In genomic region chr2:172627353-172628306, GRCm38 (mm10) we compare ENCODE assay signal across 23 mouse cellular contexts.
DNase-seq lines count a peak whose midpoint lies in the region; ATAC-seq and TF ChIP-seq lines count a peak whose summit lies in the region.
"Had no signal": no experiment of that assay in that cellular context is flagged by ENCODE, and none has a peak within 500 bp of the region (broad histone marks: within the 10 kb centered on the region; RNA-seq: fewer than 3 reads in every experiment).

No protein-coding gene starts in this region.

- no peak for TF ChIP-seq CTCF in hindbrain, postnatal 0 days (IDR thresholded peaks at IDR 0.05; ENCODE audit: low read depth)
- no peak for TF ChIP-seq CTCF in brain, embryonic 14.5 days (IDR thresholded peaks at IDR 0.05; ENCODE audit: borderline replicate concordance, extremely low read depth, insufficient read depth, insufficient read length)
- TF ChIP-seq CTCF in forebrain, postnatal 0 days (IDR thresholded peaks at IDR 0.05; ENCODE audit: low read depth), result no peak

- H3K27me3 ChIP-seq in hindbrain, postnatal 0 days (ENCODE audit: insufficient read depth, low read length), result no peaks in the 10 kb centered on the region
- H3K27me3 ChIP-seq in hindbrain, embryonic 14.5 days (ENCODE audit: control insufficient read depth, insufficient read depth, low read length), result peaks cover 3% of the 10 kb centered on the region; the same call in 1 of the 2 replicates
- H3K27me3 ChIP-seq in forebrain, postnatal 0 days (ENCODE audit: insufficient read depth, low read length), result no peaks in the 10 kb centered on the region

- no peak overlapping the region for H3K4me2 ChIP-seq in hindbrain, postnatal 0 days (ENCODE audit: low read depth, low read length)
- no peak overlapping the region for H3K4me2 ChIP-seq in hindbrain, embryonic 14.5 days (replicated peaks)
- H3K4me2 ChIP-seq in forebrain, postnatal 0 days (ENCODE audit: low read depth), result no peak overlapping the region
- H3K4me2 ChIP-seq: embryonic facial prominence, embryonic 13.5 days; heart, embryonic 12.5 days; hindbrain, embryonic 15.5 days had no signal

- WGBS in hindbrain, postnatal 0 days, result 52% methylated on average over 20 of the region's 20 CpGs
- WGBS in hindbrain, embryonic 14.5 days, result 61% methylated on average over 20 of the region's 20 CpGs
- WGBS in forebrain, postnatal 0 days, result 44% methylated on average over 20 of the region's 20 CpGs

- H3K4me3 ChIP-seq in hindbrain, postnatal 0 days (ENCODE audit: low read length), result no peak overlapping the region
- no peak overlapping the region for H3K4me3 ChIP-seq in hindbrain, embryonic 14.5 days (replicated peaks; ENCODE audit: low read length)
- peak overlapping the region in 1 of 2 experiments; percentile 28; a peak in 1 of 4 replicates for H3K4me3 ChIP-seq in ES-E14 (ENCODE audit: insufficient read depth in 1 of 2, low read depth in 1 of 2, low read length in 2 of 2, poor library complexity in 1 of 2, severe bottlenecking in 1 of 2)
- H3K4me3 ChIP-seq in forebrain, postnatal 0 days (ENCODE audit: low read depth, low read length), result no peak overlapping the region
- H3K4me3 ChIP-seq: embryonic facial prominence, embryonic 13.5 days; heart, embryonic 12.5 days; hindbrain, embryonic 10.5 days; hindbrain, embryonic 15.5 days had no signal

- no peaks in the 10 kb centered on the region for H3K4me1 ChIP-seq in hindbrain, postnatal 0 days (ENCODE audit: insufficient read depth, low read length)
- H3K4me1 ChIP-seq in hindbrain, embryonic 14.5 days (replicated peaks; ENCODE audit: control insufficient read depth, insufficient read depth, low read length), result no peaks in the 10 kb centered on the region
- peaks cover 0 to 11% of the 10 kb centered on the region in 2 experiments; a peak in 2 of 4 replicates for H3K4me1 ChIP-seq in ES-E14 (ENCODE audit: control insufficient read depth in 2 of 2, insufficient read depth in 2 of 2, low read length in 2 of 2, poor library complexity in 1 of 2)
- no peaks in the 10 kb centered on the region for H3K4me1 ChIP-seq in forebrain, postnatal 0 days (ENCODE audit: insufficient read depth)

- in situ Hi-C loops in ES-E14 (cut with MboI; ENCODE audit: low sequenced_read_pairs in 2 of 2, unreplicated experiment in 2 of 2), result no loop called here

- 0 out of 2 replicates have a peak, but pooled peaks have one; percentile 53 for ATAC-seq in hindbrain, postnatal 0 days
- ATAC-seq in hindbrain, embryonic 14.5 days (ENCODE audit: low FRiP score), result no peak
- peak; percentile 79 for ATAC-seq in forebrain, postnatal 0 days
- no peak for ATAC-seq in erythroblast, adult 5-6 weeks (replicated peaks; ENCODE audit: low FRiP score, poor library complexity, severe bottlenecking)
- ATAC-seq: activated CD4-positive, CD25-positive, alpha-beta regulatory T cell, adult 4 months; inflammation-experienced regulatory T-cells, adult 6 months; intestine, postnatal 0 days had no signal

- no peak overlapping the region for H3K9ac ChIP-seq in hindbrain, postnatal 0 days (replicated peaks; ENCODE audit: low read length)
- no peak overlapping the region for H3K9ac ChIP-seq in hindbrain, embryonic 14.5 days
- no peak overlapping the region for H3K9ac ChIP-seq in ES-E14 (ENCODE audit: insufficient read depth, low read depth, low read length, poor library complexity, severe bottlenecking)
- H3K9ac ChIP-seq in forebrain, postnatal 0 days, result no peak overlapping the region
- H3K9ac ChIP-seq: embryonic facial prominence, embryonic 13.5 days; heart, embryonic 12.5 days; hindbrain, embryonic 15.5 days had no signal

- no peak for TF ChIP-seq POLR2A in brain, embryonic 14.5 days (IDR thresholded peaks at IDR 0.05; ENCODE audit: borderline replicate concordance, extremely low read depth, insufficient read depth, insufficient read length, poor library complexity, severe bottlenecking)

- no peak overlapping the region for H3K27ac ChIP-seq in hindbrain, postnatal 0 days
- H3K27ac ChIP-seq in hindbrain, embryonic 14.5 days, result no peak overlapping the region
- no peak overlapping the region for H3K27ac ChIP-seq in ES-E14 (ENCODE audit: insufficient read depth, low read depth, low read length, poor library complexity, severe bottlenecking)
- no peak overlapping the region for H3K27ac ChIP-seq in forebrain, postnatal 0 days (ENCODE audit: low read depth, low read length)
- H3K27ac ChIP-seq: embryonic facial prominence, embryonic 13.5 days; hindbrain, embryonic 10.5 days; hindbrain, embryonic 15.5 days had no signal

- DNase-seq in hindbrain, postnatal 0 days (ENCODE audit: low spot score), result no peak
- no peak for DNase-seq in hindbrain, embryonic 14.5 days (ENCODE audit: low spot score)
- no peak for DNase-seq in ES-E14 (ENCODE audit: low read depth, low spot score)
- DNase-seq in brain, embryonic 14.5 days (ENCODE audit: low read depth), result peak; percentile 69
- DNase-seq in forebrain, postnatal 0 days, result peak; percentile 16
- DNase-seq in lung, postnatal 10 days, result no peak
- no peak for DNase-seq in left cerebral cortex, postnatal 10 days (ENCODE audit: extremely low spot score in 1 of 2, low spot score in 2 of 2)
- DNase-seq: adrenal gland, adult 2 months; adrenal gland, postnatal 36 days; cerebellum, adult 11 months; cerebellum, adult 8-10 months; cerebellum, postnatal 25 days; gastrocnemius, postnatal 14 days; kidney, adult 9 months had no signal

- H3K36me3 ChIP-seq in hindbrain, postnatal 0 days (ENCODE audit: insufficient read depth, low read length), result no peaks in the 10 kb centered on the region
- no peaks in the 10 kb centered on the region for H3K36me3 ChIP-seq in hindbrain, embryonic 14.5 days (replicated peaks; ENCODE audit: control insufficient read depth, insufficient read depth)
- H3K36me3 ChIP-seq in ES-E14 (ENCODE audit: control insufficient read depth, insufficient read depth, low read length, poor library complexity, severe bottlenecking), result no peaks in the 10 kb centered on the region
- H3K36me3 ChIP-seq in forebrain, postnatal 0 days (ENCODE audit: insufficient read depth), result no peaks in the 10 kb centered on the region
- H3K36me3 ChIP-seq: embryonic facial prominence, embryonic 13.5 days; G1E; heart, embryonic 12.5 days; hindbrain, embryonic 10.5 days; hindbrain, embryonic 15.5 days had no signal

- intact Hi-C loops in left cerebral cortex, postnatal 10 days (cut with DNase I), result no loop called here

- H3K9me3 ChIP-seq in hindbrain, postnatal 0 days (ENCODE audit: low read length), result no peaks in the 10 kb centered on the region
- H3K9me3 ChIP-seq in hindbrain, embryonic 14.5 days (ENCODE audit: control insufficient read depth, low read length), result no peaks in the 10 kb centered on the region
- H3K9me3 ChIP-seq in ES-E14 (ENCODE audit: control insufficient read depth, insufficient read depth, low read depth, low read length), result no peaks in the 10 kb centered on the region
- H3K9me3 ChIP-seq in forebrain, postnatal 0 days (ENCODE audit: low read length), result no peaks in the 10 kb centered on the region
- H3K9me3 ChIP-seq: embryonic facial prominence, embryonic 13.5 days; heart, embryonic 12.5 days; hindbrain, embryonic 10.5 days; hindbrain, embryonic 15.5 days had no signal

TF ChIP-seq in ES-E14, 5 proteins besides CTCF, POLR2A, EP300 and RAD21:
- TF ChIP-seq ZC3H11A (IDR thresholded peaks at IDR 0.05; ENCODE audit: borderline replicate concordance, low read depth, low read length) (no peak), HCFC1 (IDR thresholded peaks at IDR 0.05; ENCODE audit: borderline replicate concordance, insufficient read depth, low read length) (no peak), ZNF384 (IDR thresholded peaks at IDR 0.05; ENCODE audit: low read depth, low read length) (no peak), CHD2 (IDR thresholded peaks at IDR 0.05; ENCODE audit: low read depth, low read length) (peak; percentile 45; the same call in 1 of the 2 replicates), MAFK (IDR thresholded peaks at IDR 0.05; ENCODE audit: insufficient read depth, low read depth, low read length) (no peak)

Comparison
In these comparisons a context has a peak if more than half of its experiments do, and no peak if none do; other contexts are left out.
1. ATAC-seq: peak in hindbrain, postnatal 0 days (single experiment) and forebrain, postnatal 0 days (single experiment); none in hindbrain, embryonic 14.5 days (single experiment) and erythroblast, adult 5-6 weeks (single experiment).
2. DNase-seq: peak in brain, embryonic 14.5 days (single experiment) and forebrain, postnatal 0 days (single experiment); none in hindbrain, postnatal 0 days (single experiment), hindbrain, embryonic 14.5 days (single experiment), ES-E14 (single experiment), lung, postnatal 10 days (single experiment) and left cerebral cortex, postnatal 10 days (0 of 2).